Mouse (Mus musculus) heart, embryonic 11.5 days (tissue): ENCODE results near the gene Nsmce1. TPM values are rescaled to one million over a fixed set of nuclear protein-coding genes. Genes with fewer than 3 reads are reported as not detected.

Experiments
- ATAC-seq: fragments of 200-750 bp; cut with Nextera tagmentation; replicated peaks from 2 replicates; pipeline ENCODE4 v1.8.0; 2017; ENCODE audit warnings: moderate library complexity; ENCODE audit not compliant: insufficient number of reproducible peaks, low FRiP score, low TSS enrichment
- H3K27ac ChIP-seq: fragments of 300-500 bp; sonication (generic); 2 replicates; pipeline ENCODE4 v1.5.1; 2014; ENCODE audit warnings: mild to moderate bottlenecking, low read depth, low read length
- H3K27me3 ChIP-seq: fragments of 300-500 bp; sonication (generic); 2 replicates; pipeline ENCODE4 v1.6.1; 2014; ENCODE audit warnings: mild to moderate bottlenecking, low read length, mixed read lengths; ENCODE audit not compliant: control insufficient read depth, insufficient read depth
- H3K36me3 ChIP-seq: fragments of 300-500 bp; sonication (generic); 2 replicates; pipeline ENCODE4 v1.6.1; 2014; ENCODE audit warnings: mild to moderate bottlenecking, low read length, moderate library complexity, mixed read lengths; ENCODE audit not compliant: control insufficient read depth, insufficient read depth
- H3K4me1 ChIP-seq: fragments of 300-500 bp; sonication (generic); 2 replicates; pipeline ENCODE4 v1.6.1; 2014; ENCODE audit warnings: low read length; ENCODE audit not compliant: control insufficient read depth, insufficient read depth
- H3K4me2 ChIP-seq: fragments of 300-500 bp; sonication (generic); 2 replicates; pipeline ENCODE4 v1.6.1; 2014; ENCODE audit warnings: mild to moderate bottlenecking, moderate library complexity
- H3K4me3 ChIP-seq: fragments of 300-500 bp; sonication (generic); 2 replicates; pipeline ENCODE4 v1.5.1; 2014; ENCODE audit warnings: low read depth, low read length
- H3K9ac ChIP-seq: fragments of 300-500 bp; sonication (generic); 2 replicates; pipeline ENCODE4 v1.6.1; 2014; ENCODE audit warnings: mild to moderate bottlenecking, low read depth, low read length, moderate library complexity
- H3K9me3 ChIP-seq: fragments of 300-500 bp; sonication (generic); replicated peaks from 2 replicates; pipeline ENCODE4 v1.6.1; 2016; ENCODE audit warnings: low read length; ENCODE audit not compliant: control insufficient read depth
- WGBS: fragments of 180-500 bp; shearing (Covaris S2); extraction: QIAGEN DNeasy Blood & Tissue Kit; methylation state at CpG from one replicate; pipeline ENCODE4 v1.1.7; 2014; ENCODE audit not compliant: insufficient replicate concordance; 5-methylcytosine and 5-hydroxymethylcytosine counted together
- polyA plus RNA-seq: library from polyadenylated mRNA; unstranded; fragments of >200 nt; fragmentation: Nextera tagmentation; extraction: Ambion mirVana; gene quantifications from 2 replicates; pipeline ENCODE4 v1.2.1, GENCODE M21; 2014

The Nsmce1 gene
- polyA plus RNA-seq, 1 experiment from 2014 or later, result 111 TPM

DNA sequence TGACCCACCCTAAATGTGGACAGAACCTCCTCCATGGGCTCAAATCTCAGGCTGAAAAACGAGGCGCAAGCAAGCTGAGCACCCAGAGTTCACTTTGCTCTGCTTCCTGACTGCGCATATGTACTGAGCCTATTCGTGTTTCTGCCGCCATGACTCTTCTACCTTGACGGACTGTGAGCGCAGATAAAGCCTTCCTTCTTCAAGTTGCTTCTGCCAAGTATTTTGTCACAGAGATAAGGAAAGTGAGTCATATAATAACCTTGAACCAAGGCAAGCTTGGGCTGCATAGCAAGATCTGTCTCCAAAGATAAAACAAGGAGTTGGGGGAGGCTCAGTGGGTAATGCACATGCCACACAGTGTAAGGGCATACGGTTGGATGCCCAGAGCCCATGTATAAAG is 25.3 kb upstream of the Nsmce1 start:
- Histone ChIP-seq H3K9me3 (no peaks in the 10 kb centered on the region), H3K9ac (no peak overlapping the region), H3K27ac (no peak overlapping the region), H3K4me3 (no peak overlapping the region), H3K4me1 (no peaks in the 10 kb centered on the region), H3K27me3 (no peaks in the 10 kb centered on the region), H3K4me2 (no peak overlapping the region), H3K36me3 (no peaks in the 10 kb centered on the region)
- WGBS, result 70% methylated on average over 8 of the region's 8 CpGs
- ATAC-seq, result no peak

DNA sequence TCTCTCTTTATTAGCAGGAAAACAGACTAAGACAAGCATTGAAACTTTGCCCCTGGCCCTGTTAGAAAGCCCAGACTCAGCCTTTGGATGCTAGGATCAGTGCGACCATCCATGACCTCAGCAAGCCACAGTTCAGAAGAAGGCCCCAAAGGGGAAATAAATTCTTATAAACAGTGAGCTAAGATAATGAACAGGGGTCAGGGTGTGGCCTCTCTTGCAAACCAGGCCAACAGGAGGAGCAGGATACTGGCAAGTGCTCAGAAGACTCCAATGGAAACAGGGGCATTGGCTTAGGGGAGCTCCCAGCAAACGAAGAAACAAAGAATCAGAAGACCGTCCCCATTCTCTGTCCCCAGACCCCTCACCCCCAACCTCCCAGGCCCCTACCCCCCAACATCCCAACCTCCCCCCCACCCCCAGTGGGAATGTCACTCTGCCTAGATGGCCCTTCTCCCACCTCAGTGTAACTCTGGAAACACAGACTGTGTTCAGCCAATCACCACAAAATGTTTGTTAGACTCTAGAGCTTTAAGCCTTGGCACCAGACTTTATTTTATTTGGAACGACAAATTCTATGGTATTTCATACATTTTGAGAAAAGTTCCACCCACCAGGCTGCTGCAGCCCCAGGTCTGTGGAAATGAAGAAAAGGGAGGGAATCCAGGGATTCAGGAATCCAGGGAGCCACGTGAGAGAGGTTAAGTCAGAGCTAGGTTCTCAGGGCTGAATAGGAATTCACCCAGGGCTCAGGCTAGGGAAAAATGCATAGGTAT is 23.9 kb upstream of the Nsmce1 start:
- no peak overlapping the region for H3K4me2 ChIP-seq
- 78% methylated on average over 5 of the region's 5 CpGs for WGBS
- H3K9ac ChIP-seq, result no peak overlapping the region
- H3K36me3 ChIP-seq, result no peaks in the 10 kb centered on the region
- no peaks in the 10 kb centered on the region for H3K4me1 ChIP-seq
- no peaks in the 10 kb centered on the region for H3K27me3 ChIP-seq
- H3K9me3 ChIP-seq, result no peaks in the 10 kb centered on the region
- no peak for ATAC-seq
- no peak overlapping the region for H3K4me3 ChIP-seq
- no peak overlapping the region for H3K27ac ChIP-seq

DNA sequence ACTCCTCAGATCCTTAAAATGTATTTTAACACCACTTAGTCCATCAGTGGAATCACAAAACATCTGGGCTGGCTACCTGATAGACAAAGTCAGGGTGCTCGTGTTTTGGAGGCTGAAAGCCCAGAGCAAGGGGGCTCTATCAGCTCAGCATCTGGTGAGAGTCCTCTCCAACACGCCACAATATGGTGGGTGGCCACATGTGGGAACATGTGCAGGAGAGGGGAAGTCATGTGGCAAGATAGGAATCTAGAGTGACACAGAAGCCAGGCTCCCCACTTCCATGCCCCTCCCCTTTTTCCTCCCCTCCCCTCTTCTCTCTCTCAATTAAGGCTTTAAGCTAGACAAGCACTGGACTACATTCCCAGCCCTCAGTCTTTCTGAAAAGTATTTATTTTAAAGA is 20.5 kb upstream of the Nsmce1 start:
- WGBS, result 78% methylated on average over 2 of the region's 2 CpGs
- no peak for ATAC-seq
- Histone ChIP-seq H3K4me3 (no peak overlapping the region), H3K27ac (no peak overlapping the region), H3K27me3 (no peaks in the 10 kb centered on the region), H3K4me2 (no peak overlapping the region), H3K4me1 (no peaks in the 10 kb centered on the region), H3K9me3 (no peaks in the 10 kb centered on the region), H3K36me3 (no peaks in the 10 kb centered on the region), H3K9ac (no peak overlapping the region)

DNA sequence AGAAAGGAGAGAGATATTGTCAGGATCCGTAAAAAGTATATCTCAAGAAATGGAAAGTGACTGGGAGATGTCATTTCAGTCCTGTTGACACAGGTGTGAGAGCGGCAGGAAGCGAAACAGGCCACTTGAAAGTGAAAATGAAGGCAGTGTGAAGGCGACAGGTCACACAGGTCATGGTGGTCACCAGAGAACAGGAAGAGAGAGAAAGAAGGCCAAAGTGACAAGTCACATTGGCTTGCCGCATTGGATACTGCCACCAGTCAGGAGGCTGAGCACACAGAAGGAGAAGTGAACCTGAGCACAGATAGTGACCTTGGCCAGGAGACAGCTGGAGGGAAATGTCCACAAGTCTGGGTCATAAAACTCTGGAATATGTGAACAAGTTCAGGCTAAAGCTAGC is 20.0 kb upstream of the Nsmce1 start:
- H3K36me3 ChIP-seq, result no peaks in the 10 kb centered on the region
- H3K9me3 ChIP-seq, result no peaks in the 10 kb centered on the region
- no peak overlapping the region for H3K9ac ChIP-seq
- no peaks in the 10 kb centered on the region for H3K27me3 ChIP-seq
- no peaks in the 10 kb centered on the region for H3K4me1 ChIP-seq
- no peak for ATAC-seq
- H3K4me3 ChIP-seq, result no peak overlapping the region
- H3K27ac ChIP-seq, result no peak overlapping the region
- no peak overlapping the region for H3K4me2 ChIP-seq
- 73% methylated on average over 5 of the region's 5 CpGs for WGBS

DNA sequence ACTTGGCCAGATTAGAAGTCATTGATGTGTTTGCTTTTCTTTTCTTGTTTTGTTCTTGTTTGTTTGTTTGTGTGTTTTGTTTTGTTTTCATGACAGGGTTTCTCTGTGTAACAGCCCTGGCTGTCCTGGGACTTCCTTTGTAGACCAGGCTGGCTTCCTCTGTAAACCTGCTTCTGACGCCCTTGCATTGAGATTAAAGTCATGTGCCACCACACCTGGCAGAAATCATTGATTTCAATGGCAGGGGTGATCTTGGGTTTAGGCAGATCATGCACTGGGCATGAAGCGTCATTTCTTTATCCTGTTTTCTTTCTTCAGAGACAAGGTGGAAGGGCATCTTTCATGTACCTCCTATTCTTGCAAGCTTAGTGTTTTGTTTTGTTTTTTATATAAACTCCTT is 15.9 kb upstream of the Nsmce1 start:
- no peak overlapping the region for H3K4me2 ChIP-seq
- H3K27me3 ChIP-seq, result no peaks in the 10 kb centered on the region
- no peaks in the 10 kb centered on the region for H3K4me1 ChIP-seq
- H3K27ac ChIP-seq, result no peak overlapping the region
- H3K9me3 ChIP-seq, result no peaks in the 10 kb centered on the region
- no peaks in the 10 kb centered on the region for H3K36me3 ChIP-seq
- no peak for ATAC-seq
- H3K4me3 ChIP-seq, result no peak overlapping the region
- H3K9ac ChIP-seq, result no peak overlapping the region
- 74% methylated on average over 2 of the region's 2 CpGs for WGBS

DNA sequence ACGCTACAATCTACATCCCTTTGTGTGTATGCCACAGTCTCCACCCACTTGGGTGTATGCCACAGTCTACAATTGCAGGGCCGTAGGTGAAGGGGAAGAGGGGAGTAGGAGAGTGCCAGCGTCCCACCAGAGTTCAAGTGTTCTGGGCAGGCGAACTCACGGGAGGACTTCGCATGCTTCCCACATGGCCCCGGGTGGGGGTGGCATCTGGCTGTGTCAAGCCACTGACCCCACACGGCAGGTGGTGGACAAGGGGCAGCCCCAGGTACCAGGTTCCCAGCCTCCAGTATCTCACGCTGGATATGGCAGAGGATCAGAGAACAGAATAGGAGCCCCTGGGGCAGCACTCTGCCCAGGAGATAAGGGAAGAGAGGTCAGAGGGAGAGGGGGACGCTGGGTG is 14.2 kb upstream of the Nsmce1 start:
- no peaks in the 10 kb centered on the region for H3K27me3 ChIP-seq
- H3K4me3 ChIP-seq, result no peak overlapping the region
- 77% methylated on average over 10 of the region's 10 CpGs for WGBS
- no peaks in the 10 kb centered on the region for H3K36me3 ChIP-seq
- H3K4me1 ChIP-seq, result no peaks in the 10 kb centered on the region
- no peak overlapping the region for H3K27ac ChIP-seq
- no peak for ATAC-seq
- H3K9me3 ChIP-seq, result no peaks in the 10 kb centered on the region
- H3K4me2 ChIP-seq, result no peak overlapping the region
- no peak overlapping the region for H3K9ac ChIP-seq

DNA sequence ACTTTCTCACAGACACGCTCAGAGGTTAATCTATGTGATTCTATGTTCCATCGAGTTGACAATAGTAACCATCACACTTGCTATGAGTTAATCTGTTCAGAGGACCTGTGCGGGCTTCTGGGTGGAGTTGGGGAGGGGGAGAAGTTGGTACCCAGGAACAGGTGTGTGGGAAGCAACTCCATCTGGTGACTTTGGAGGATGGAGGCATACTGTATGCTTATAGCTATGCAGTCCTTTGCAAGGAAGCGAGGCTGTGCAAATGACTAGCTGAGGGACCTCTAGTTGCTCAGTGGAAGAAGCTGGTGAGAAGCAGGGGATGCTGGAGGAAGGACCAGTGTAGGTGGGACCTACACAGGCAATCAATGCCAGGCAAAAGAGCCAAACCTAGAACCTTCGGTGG is 13.2 kb upstream of the Nsmce1 start:
- H3K4me3 ChIP-seq, result no peak overlapping the region
- H3K4me2 ChIP-seq, result no peak overlapping the region
- no peaks in the 10 kb centered on the region for H3K36me3 ChIP-seq
- no peaks in the 10 kb centered on the region for H3K4me1 ChIP-seq
- ATAC-seq, result no peak
- no peak overlapping the region for H3K27ac ChIP-seq
- H3K9ac ChIP-seq, result no peak overlapping the region
- H3K9me3 ChIP-seq, result no peaks in the 10 kb centered on the region
- 87% methylated on average over 5 of the region's 5 CpGs for WGBS
- no peaks in the 10 kb centered on the region for H3K27me3 ChIP-seq

DNA sequence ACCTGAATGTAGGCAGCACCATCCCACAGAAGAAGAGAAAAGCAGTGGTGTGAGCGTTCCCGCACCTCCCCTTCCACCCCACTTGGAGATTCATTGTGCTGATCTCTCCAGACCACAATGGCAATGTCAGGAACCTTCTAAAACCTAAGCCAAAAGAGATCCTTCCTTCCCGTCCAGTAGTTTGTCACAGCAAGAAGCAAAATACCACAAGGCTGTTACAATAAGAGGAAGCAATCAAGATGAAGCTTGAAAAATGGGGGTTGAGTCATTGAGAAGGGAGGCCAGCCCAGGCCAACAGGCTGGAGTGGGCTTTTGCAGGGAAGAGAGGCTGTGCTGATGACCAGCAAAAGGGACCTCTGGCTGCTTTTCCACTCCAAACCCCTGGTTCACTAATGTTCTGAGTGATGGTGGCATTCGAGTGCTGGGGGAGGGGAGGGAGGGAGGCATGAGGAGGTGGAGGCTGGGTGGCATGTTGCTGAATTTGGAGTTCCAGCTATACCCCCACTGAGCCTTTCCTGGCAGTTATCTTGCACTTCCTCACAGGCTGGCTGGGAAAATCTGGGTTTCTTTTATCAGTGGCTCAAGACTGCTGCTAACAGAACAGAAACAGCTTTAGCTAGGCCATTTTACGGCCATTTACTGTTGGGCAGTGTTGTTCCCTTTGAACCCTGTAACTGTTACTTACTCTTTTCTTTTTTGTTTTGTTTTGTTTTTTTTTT is 12.1 kb upstream of the Nsmce1 start:
- WGBS, result 59% methylated on average over 5 of the region's 5 CpGs
- no peak overlapping the region for H3K27ac ChIP-seq
- H3K36me3 ChIP-seq, result no peaks in the 10 kb centered on the region

DNA sequence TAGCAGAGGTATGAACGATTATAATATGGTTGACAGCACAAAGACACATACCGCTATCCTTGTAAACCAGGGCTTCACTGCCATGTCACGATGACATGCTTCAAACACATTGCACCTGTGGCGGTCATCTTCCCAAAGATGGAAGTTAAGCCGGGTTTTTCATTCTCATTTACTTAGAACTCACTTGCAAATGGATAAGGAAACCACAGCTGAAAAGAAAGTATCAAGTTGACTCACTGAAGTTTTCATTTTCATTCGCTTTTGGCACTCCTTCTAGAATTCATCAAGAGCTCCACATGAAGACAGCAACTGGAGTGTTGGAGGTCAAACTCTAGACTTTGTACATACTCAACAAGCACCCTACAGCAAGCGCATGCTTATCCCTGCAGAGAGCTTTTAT is 9.5 kb upstream of the Nsmce1 start:
- H3K27ac ChIP-seq, result no peak overlapping the region

More for the DNA sequence above, 12.1 kb upstream of the Nsmce1 start:
- Histone ChIP-seq H3K4me3 (no peak overlapping the region), H3K4me1 (no peaks in the 10 kb centered on the region), H3K9ac (no peak overlapping the region), H3K27me3 (no peaks in the 10 kb centered on the region), H3K9me3 (no peaks in the 10 kb centered on the region), H3K4me2 (no peak overlapping the region)
- no peak for ATAC-seq

More for the DNA sequence above, 9.5 kb upstream of the Nsmce1 start:
- no peak for ATAC-seq
- Histone ChIP-seq H3K4me3 (no peak overlapping the region), H3K9me3 (no peaks in the 10 kb centered on the region), H3K9ac (no peak overlapping the region), H3K27me3 (no peaks in the 10 kb centered on the region), H3K4me2 (no peak overlapping the region), H3K36me3 (no peaks in the 10 kb centered on the region), H3K4me1 (no peaks in the 10 kb centered on the region)
- 89% methylated on average over 7 of the region's 7 CpGs for WGBS
